Mouse (Mus musculus) kidney, postnatal 0 days (tissue): ENCODE results near the gene Dusp5. TPM values are rescaled to one million over a fixed set of nuclear protein-coding genes. Genes with fewer than 3 reads are reported as not detected.

Experiments used
- ATAC-seq: fragments of 200-750 bp; cut with Nextera tagmentation; replicated peaks from 2 replicates; pipeline ENCODE4 v1.8.0; 2017; ENCODE audit warnings: low read depth, moderate number of reproducible peaks, moderate TSS enrichment, moderate library complexity; ENCODE audit not compliant: low FRiP score
- DNase-seq: peaks from one replicate; pipeline ENCODE4 v3.0.0-alpha.2; 2016; ENCODE audit warnings: low spot score
- H3K27ac ChIP-seq: fragments of 300-500 bp; sonication (generic); 2 replicates; pipeline ENCODE4 v1.5.1; 2014; ENCODE audit warnings: mild to moderate bottlenecking
- H3K27me3 ChIP-seq: fragments of 300-500 bp; sonication (generic); 2 replicates; pipeline ENCODE4 v1.6.1; 2014; ENCODE audit warnings: low read length, mixed read lengths; ENCODE audit not compliant: insufficient read depth
- H3K36me3 ChIP-seq: fragments of 300-500 bp; sonication (generic); 2 replicates; pipeline ENCODE4 v1.6.1; 2014; ENCODE audit warnings: low read length, mixed read lengths; ENCODE audit not compliant: insufficient read depth
- H3K4me1 ChIP-seq: fragments of 300-500 bp; sonication (generic); replicated peaks from 2 replicates; pipeline ENCODE4 v1.6.1; 2014; ENCODE audit warnings: antibody characterized with exemption, low read length, mixed read lengths; ENCODE audit not compliant: insufficient read depth
- H3K4me2 ChIP-seq: fragments of 300-500 bp; sonication (generic); 2 replicates; pipeline ENCODE4 v1.6.1; 2014; ENCODE audit warnings: mild to moderate bottlenecking, low read length, moderate library complexity, mixed read lengths
- H3K4me3 ChIP-seq: fragments of 300-500 bp; sonication (generic); replicated peaks from 2 replicates; pipeline ENCODE4 v1.5.1; 2014; ENCODE audit warnings: low read depth, low read length
- H3K9ac ChIP-seq: fragments of 300-500 bp; sonication (generic); 2 replicates; pipeline ENCODE4 v1.6.1; 2014; ENCODE audit warnings: low read depth, low read length
- H3K9me3 ChIP-seq: fragments of 300-500 bp; sonication (generic); replicated peaks from 2 replicates; pipeline ENCODE4 v1.6.1; 2016; ENCODE audit warnings: low read length, inconsistent platforms, mixed read lengths
- CTCF ChIP-seq: IDR thresholded peaks from 2 replicates; pipeline ENCODE4 v1.5.1; 2016; ENCODE audit warnings: antibody characterized with exemption, low read depth, mild to moderate bottlenecking, moderate library complexity
- WGBS: fragments of 180-500 bp; shearing (Covaris S2); extraction: QIAGEN DNeasy Blood & Tissue Kit; methylation state at CpG from one replicate; pipeline ENCODE4 v1.1.7; 2014; 5-methylcytosine and 5-hydroxymethylcytosine counted together
- polyA plus RNA-seq: library from polyadenylated mRNA; unstranded; fragments of >200 nt; fragmentation: Nextera tagmentation; extraction: Ambion mirVana; gene quantifications from 2 replicates; pipeline ENCODE4 v1.2.1, GENCODE M21; 2015

The Dusp5 gene
- polyA plus RNA-seq, 1 experiment from 2014 or later, result 8.7 TPM

GRCm38 (mm10) chr19:53521137-53521795, 7.6 kb upstream of the Dusp5 start:
- Histone ChIP-seq H3K9ac (no peak overlapping the region), H3K4me1 (0 out of 2 replicates have a peak, but pooled peaks cover 3% of the 10 kb centered on the region), H3K4me2 (no peak overlapping the region), H3K27ac (no peak overlapping the region), H3K27me3 (0 out of 2 replicates have a peak, but pooled peaks cover 4% of the 10 kb centered on the region), H3K9me3 (no peaks in the 10 kb centered on the region), H3K36me3 (no peaks in the 10 kb centered on the region), H3K4me3 (no peak overlapping the region)
- TF ChIP-seq CTCF, result no peak
- DNase-seq (no peak), ATAC-seq (no peak)
- 58% methylated on average over 11 of the region's 11 CpGs for WGBS

DNA sequence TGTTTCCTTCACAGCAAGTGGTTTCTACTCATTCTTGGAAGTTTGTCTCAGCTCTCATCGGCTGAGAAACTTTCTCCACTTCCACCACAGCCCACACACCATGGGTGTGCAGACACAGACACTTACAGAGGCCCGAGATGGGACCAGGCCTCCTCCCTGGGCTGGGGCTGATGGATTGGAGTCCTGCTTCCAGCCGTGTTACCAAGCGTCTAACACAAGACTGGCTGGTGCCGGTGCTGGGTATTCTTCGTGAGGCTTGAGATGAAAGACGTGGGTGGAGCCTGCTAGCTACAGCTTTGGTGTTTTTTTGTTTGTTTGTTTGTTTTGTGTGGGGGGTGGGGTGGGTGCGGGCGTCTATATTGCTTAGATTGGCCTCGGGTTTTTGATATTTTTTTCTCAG, 1.4 kb upstream of the Dusp5 start:
- Histone ChIP-seq H3K36me3 (no peaks in the 10 kb centered on the region), H3K9ac (no peak overlapping the region), H3K27ac (no peak overlapping the region), H3K4me2 (no peak overlapping the region), H3K9me3 (no peaks in the 10 kb centered on the region), H3K4me3 (no peak overlapping the region), H3K27me3 (no peaks in the 10 kb centered on the region), H3K4me1 (peaks cover 19% of the 10 kb centered on the region)
- 37% methylated on average over 10 of the region's 10 CpGs for WGBS
- ATAC-seq, result no peak
- TF ChIP-seq CTCF, result no peak
- DNase-seq, result no peak

DNA sequence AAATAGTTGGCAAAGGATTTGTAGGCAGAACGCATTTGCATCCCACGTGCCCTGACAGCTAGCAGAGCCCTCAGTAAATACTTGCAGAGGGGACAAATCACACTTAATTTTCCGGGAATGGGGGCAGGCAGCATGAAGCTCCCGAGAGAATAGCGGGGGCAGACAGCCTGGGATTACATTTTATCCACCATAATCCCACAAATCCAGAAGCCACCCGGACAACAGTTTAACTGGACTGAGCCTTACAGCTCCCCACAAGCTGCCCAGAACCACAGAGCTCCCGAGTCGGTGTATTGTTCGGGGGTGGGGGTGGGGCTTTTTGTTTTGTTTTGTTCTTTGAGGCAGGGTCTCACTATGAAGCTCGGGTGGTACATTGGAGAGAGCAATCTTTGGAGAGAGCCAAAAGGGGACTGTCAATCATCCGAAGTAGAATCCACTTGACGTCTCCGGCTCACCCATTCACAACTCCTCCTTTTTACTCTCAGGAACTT, 733 bp upstream of the Dusp5 start:
- ATAC-seq (no peak), DNase-seq (no peak)
- H3K9ac ChIP-seq, result peak overlapping the region; percentile 71
- no peaks in the 10 kb centered on the region for H3K27me3 ChIP-seq
- H3K36me3 ChIP-seq, result no peaks in the 10 kb centered on the region
- peak overlapping the region; percentile 74 for H3K4me2 ChIP-seq
- WGBS, result 5% methylated on average over 13 of the region's 13 CpGs
- H3K4me3 ChIP-seq, result peak overlapping the region; percentile 61
- H3K9me3 ChIP-seq, result no peaks in the 10 kb centered on the region
- TF ChIP-seq CTCF, result no peak
- peaks cover 21% of the 10 kb centered on the region for H3K4me1 ChIP-seq
- H3K27ac ChIP-seq, result no peak overlapping the region

DNA sequence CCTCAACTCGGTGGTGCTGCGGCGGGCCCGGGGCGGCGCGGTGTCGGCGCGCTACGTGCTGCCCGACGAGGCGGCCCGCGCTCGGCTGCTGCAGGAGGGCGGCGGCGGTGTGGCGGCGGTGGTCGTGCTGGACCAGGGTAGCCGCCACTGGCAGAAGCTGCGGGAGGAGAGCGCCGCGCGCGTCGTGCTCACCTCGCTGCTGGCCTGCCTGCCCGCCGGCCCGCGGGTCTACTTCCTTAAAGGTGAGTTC, 471 bp downstream of the Dusp5 start:
- DNase-seq, result no peak

DNA sequence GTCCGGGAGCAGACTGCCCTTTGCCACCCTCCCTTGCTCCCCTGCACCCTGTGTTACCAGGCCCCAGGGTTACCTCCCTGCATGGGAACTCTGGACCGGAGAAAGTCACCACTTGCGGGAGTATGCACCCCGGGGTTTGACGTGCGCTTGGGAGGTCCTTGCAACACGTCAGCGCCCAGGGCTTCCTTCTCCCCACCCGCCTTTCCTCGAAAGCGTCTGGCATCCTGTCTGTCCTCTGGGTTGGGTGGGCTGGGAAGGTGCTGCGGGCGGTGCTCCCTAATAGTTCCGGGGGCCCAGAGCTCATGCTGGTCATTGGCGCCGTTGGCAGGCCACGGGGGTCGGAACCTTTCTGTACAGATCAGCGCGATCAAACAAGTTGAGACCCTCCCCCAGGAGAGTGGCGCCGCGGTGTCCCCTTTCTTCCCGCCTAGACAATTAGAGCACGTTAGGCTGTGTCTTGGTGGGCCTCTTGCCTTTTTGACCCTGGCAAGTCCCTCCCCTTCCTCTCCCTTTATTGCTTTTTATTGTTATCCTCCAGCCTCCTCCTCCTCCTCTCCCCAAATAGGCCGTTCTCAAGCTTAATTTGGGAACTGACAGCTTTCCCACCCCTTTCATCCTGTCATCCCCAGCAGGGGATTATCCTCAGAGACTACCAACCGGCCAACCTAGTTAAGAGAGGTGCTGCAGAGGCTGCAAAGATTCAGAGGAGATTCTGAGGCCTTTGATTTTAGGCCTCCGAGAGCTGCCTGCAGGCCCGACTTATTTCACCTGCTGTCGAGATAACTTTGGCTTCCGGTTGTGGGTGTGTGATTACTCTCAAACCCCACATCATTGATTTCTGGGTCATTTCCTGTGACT, 1.0 kb downstream of the Dusp5 start:
- Histone ChIP-seq H3K9ac (peak overlapping the region; percentile 71), H3K27ac (peak overlapping the region; percentile 37; the same call in 1 of the 2 replicates), H3K27me3 (no peaks in the 10 kb centered on the region), H3K4me2 (peak overlapping the region; percentile 74), H3K4me3 (peak overlapping the region; percentile 61), H3K4me1 (peaks cover 21% of the 10 kb centered on the region), H3K36me3 (peaks cover 2% of the 10 kb centered on the region; the same call in 1 of the 2 replicates), H3K9me3 (no peaks in the 10 kb centered on the region)
- 5% methylated on average over 31 of the region's 31 CpGs for WGBS
- ATAC-seq (peak; percentile 26), DNase-seq (peak; percentile 61)
- TF ChIP-seq CTCF, result no peak

More for the DNA sequence above, 471 bp downstream of the Dusp5 start:
- no peak for TF ChIP-seq CTCF
- peaks cover 21% of the 10 kb centered on the region for H3K4me1 ChIP-seq
- H3K9ac ChIP-seq, result peak overlapping the region; percentile 71
- peak overlapping the region; percentile 37; the same call in 1 of the 2 replicates for H3K27ac ChIP-seq
- H3K4me2 ChIP-seq, result peak overlapping the region; percentile 74
- ATAC-seq, result no peak
- H3K9me3 ChIP-seq, result no peaks in the 10 kb centered on the region
- no peaks in the 10 kb centered on the region for H3K27me3 ChIP-seq
- H3K36me3 ChIP-seq, result no peaks in the 10 kb centered on the region
- 1% methylated on average over 29 of the region's 36 CpGs for WGBS
- H3K4me3 ChIP-seq, result peak overlapping the region; percentile 61

- no peak for TF ChIP-seq CTCF
- Histone ChIP-seq H3K27me3 (no peaks in the 10 kb centered on the region), H3K9ac (no peak overlapping the region), H3K4me2 (peak overlapping the region; percentile 74), H3K9me3 (no peaks in the 10 kb centered on the region), H3K4me1 (peaks cover 21% of the 10 kb centered on the region), H3K4me3 (no peak overlapping the region), H3K27ac (no peak overlapping the region), H3K36me3 (peaks cover 6% of the 10 kb centered on the region; the same call in 1 of the 2 replicates)
- no peak for ATAC-seq
- DNase-seq, result no peak
- WGBS, result 49% methylated on average over 10 of the region's 10 CpGs
Measured at GRCm38 (mm10) chr19:53531416-53531815, 2.5 kb downstream of the Dusp5 start.
